Mouse (Mus musculus): ENCODE results near the gene Tmem114. TPM values are rescaled to one million over a fixed set of nuclear protein-coding genes. Genes with fewer than 3 reads are reported as not detected.

Tmem114 gene
- polyA plus RNA-seq, 1 experiment from 2014 or later = 1.6 TPM

- no peak overlapping the region for H3K9ac ChIP-seq (ENCODE audit: low read depth, low read length)
- H3K27me3 ChIP-seq (replicated peaks; ENCODE audit: control insufficient read depth, insufficient read depth, low read length) = no peaks in the 10 kb centered on the region
- no peak overlapping the region for H3K4me3 ChIP-seq (ENCODE audit: low read length)
- 44% methylated on average over 20 of the region's 20 CpGs for WGBS
- ATAC-seq = no peak
- H3K9me3 ChIP-seq (ENCODE audit: control insufficient read depth, low read length) = no peaks in the 10 kb centered on the region
- peak overlapping the region; percentile 29; the same call in 1 of the 2 replicates for H3K27ac ChIP-seq (ENCODE audit: low read depth, low read length)
- no peak overlapping the region; the same call in 1 of the 2 replicates for H3K4me2 ChIP-seq (ENCODE audit: low read length)
- no peaks in the 10 kb centered on the region for H3K36me3 ChIP-seq (ENCODE audit: control insufficient read depth, insufficient read depth, low read length)
- H3K4me1 ChIP-seq (ENCODE audit: control insufficient read depth, insufficient read depth, low read depth, low read length) = peaks cover 2% of the 10 kb centered on the region; the same call in 1 of the 2 replicates
Observed at GRCm38 (mm10) chr16:8417011-8417720, 7.8 kb downstream of the Tmem114 start.

GRCm38 (mm10) chr16:8415996-8416395 lies 8.9 kb downstream of the Tmem114 start:
- Histone ChIP-seq H3K4me1 (ENCODE audit: control insufficient read depth, insufficient read depth, low read depth, low read length) (peaks cover 2% of the 10 kb centered on the region; the same call in 1 of the 2 replicates), H3K27ac (ENCODE audit: low read depth, low read length) (no peak overlapping the region), H3K9ac (ENCODE audit: low read depth, low read length) (no peak overlapping the region), H3K9me3 (ENCODE audit: control insufficient read depth, low read length) (no peaks in the 10 kb centered on the region), H3K4me3 (ENCODE audit: low read length) (no peak overlapping the region), H3K27me3 (replicated peaks; ENCODE audit: control insufficient read depth, insufficient read depth, low read length) (peaks cover 5% of the 10 kb centered on the region; the same call in 1 of the 2 replicates), H3K36me3 (ENCODE audit: control insufficient read depth, insufficient read depth, low read length) (no peaks in the 10 kb centered on the region), H3K4me2 (ENCODE audit: low read length) (no peak overlapping the region)
- 77% methylated on average over 8 of the region's 8 CpGs for WGBS
- ATAC-seq = no peak

- Histone ChIP-seq H3K4me2 (ENCODE audit: low read length) (no peak overlapping the region), H3K9ac (ENCODE audit: low read depth, low read length) (no peak overlapping the region), H3K27me3 (replicated peaks; ENCODE audit: control insufficient read depth, insufficient read depth, low read length) (peaks cover 5% of the 10 kb centered on the region; the same call in 1 of the 2 replicates), H3K4me3 (ENCODE audit: low read length) (no peak overlapping the region), H3K4me1 (ENCODE audit: control insufficient read depth, insufficient read depth, low read depth, low read length) (peaks cover 2% of the 10 kb centered on the region; the same call in 1 of the 2 replicates), H3K27ac (ENCODE audit: low read depth, low read length) (no peak overlapping the region), H3K36me3 (ENCODE audit: control insufficient read depth, insufficient read depth, low read length) (no peaks in the 10 kb centered on the region), H3K9me3 (ENCODE audit: control insufficient read depth, low read length) (no peaks in the 10 kb centered on the region)
- 76% methylated on average over 8 of the region's 8 CpGs for WGBS
- ATAC-seq = no peak
Observed at GRCm38 (mm10) chr16:8413441-8413840, 11.5 kb downstream of the Tmem114 start.

GRCm38 (mm10) chr16:8412213-8412612 lies 12.7 kb downstream of the Tmem114 start:
- Histone ChIP-seq H3K4me3 (ENCODE audit: low read length) (no peak overlapping the region), H3K4me2 (ENCODE audit: low read length) (no peak overlapping the region), H3K4me1 (ENCODE audit: control insufficient read depth, insufficient read depth, low read depth, low read length) (peaks cover 2% of the 10 kb centered on the region; the same call in 1 of the 2 replicates), H3K9me3 (ENCODE audit: control insufficient read depth, low read length) (no peaks in the 10 kb centered on the region), H3K27me3 (replicated peaks; ENCODE audit: control insufficient read depth, insufficient read depth, low read length) (peaks cover 5% of the 10 kb centered on the region; the same call in 1 of the 2 replicates), H3K9ac (ENCODE audit: low read depth, low read length) (no peak overlapping the region), H3K36me3 (ENCODE audit: control insufficient read depth, insufficient read depth, low read length) (no peaks in the 10 kb centered on the region), H3K27ac (ENCODE audit: low read depth, low read length) (no peak overlapping the region)
- peak; percentile 82 for ATAC-seq
- WGBS = 10% methylated on average over 7 of the region's 7 CpGs

- H3K36me3 ChIP-seq (ENCODE audit: control insufficient read depth, insufficient read depth, low read length) = no peaks in the 10 kb centered on the region
- no peaks in the 10 kb centered on the region for H3K9me3 ChIP-seq (ENCODE audit: control insufficient read depth, low read length)
- no peak overlapping the region for H3K27ac ChIP-seq (ENCODE audit: low read depth, low read length)
- ATAC-seq = no peak
- H3K4me2 ChIP-seq (ENCODE audit: low read length) = peak overlapping the region; percentile 24; the same call in 1 of the 2 replicates
- peak overlapping the region; percentile 23; the same call in 1 of the 2 replicates for H3K9ac ChIP-seq (ENCODE audit: low read depth, low read length)
- H3K4me3 ChIP-seq (ENCODE audit: low read length) = no peak overlapping the region
- WGBS = 25% methylated on average over 10 of the region's 10 CpGs
- no peaks in the 10 kb centered on the region; the same call in 1 of the 2 replicates for H3K4me1 ChIP-seq (ENCODE audit: control insufficient read depth, insufficient read depth, low read depth, low read length)
- peaks cover 5% of the 10 kb centered on the region; the same call in 1 of the 2 replicates for H3K27me3 ChIP-seq (replicated peaks; ENCODE audit: control insufficient read depth, insufficient read depth, low read length)
Observed at GRCm38 (mm10) chr16:8409197-8409596, 15.7 kb downstream of the Tmem114 start.

GRCm38 (mm10) chr16:8406708-8407107 lies 18.2 kb downstream of the Tmem114 start:
- Histone ChIP-seq H3K4me1 (ENCODE audit: control insufficient read depth, insufficient read depth, low read depth, low read length) (no peaks in the 10 kb centered on the region; the same call in 1 of the 2 replicates), H3K36me3 (ENCODE audit: control insufficient read depth, insufficient read depth, low read length) (no peaks in the 10 kb centered on the region), H3K27ac (ENCODE audit: low read depth, low read length) (no peak overlapping the region), H3K4me3 (ENCODE audit: low read length) (no peak overlapping the region), H3K4me2 (ENCODE audit: low read length) (no peak overlapping the region), H3K9me3 (ENCODE audit: control insufficient read depth, low read length) (no peaks in the 10 kb centered on the region), H3K27me3 (replicated peaks; ENCODE audit: control insufficient read depth, insufficient read depth, low read length) (peaks cover 3% of the 10 kb centered on the region; the same call in 1 of the 2 replicates), H3K9ac (ENCODE audit: low read depth, low read length) (no peak overlapping the region)
- no peak for ATAC-seq
- 0% methylated on average over 6 of the region's 6 CpGs for WGBS

- no peak overlapping the region for H3K4me3 ChIP-seq (ENCODE audit: low read length)
- ATAC-seq = no peak
- no peak overlapping the region for H3K4me2 ChIP-seq (ENCODE audit: low read length)
- H3K36me3 ChIP-seq (ENCODE audit: control insufficient read depth, insufficient read depth, low read length) = no peaks in the 10 kb centered on the region
- H3K27me3 ChIP-seq (replicated peaks; ENCODE audit: control insufficient read depth, insufficient read depth, low read length) = no peaks in the 10 kb centered on the region; the same call in 1 of the 2 replicates
- no peaks in the 10 kb centered on the region for H3K4me1 ChIP-seq (ENCODE audit: control insufficient read depth, insufficient read depth, low read depth, low read length)
- WGBS = 85% methylated on average over 2 of the region's 2 CpGs
- no peaks in the 10 kb centered on the region for H3K9me3 ChIP-seq (ENCODE audit: control insufficient read depth, low read length)
- H3K9ac ChIP-seq (ENCODE audit: low read depth, low read length) = no peak overlapping the region
- no peak overlapping the region for H3K27ac ChIP-seq (ENCODE audit: low read depth, low read length)
Observed at GRCm38 (mm10) chr16:8402663-8403062, 22.3 kb downstream of the Tmem114 start.

GRCm38 (mm10) chr16:8401171-8401955 lies 23.6 kb downstream of the Tmem114 start:
- WGBS = 58% methylated on average over 9 of the region's 9 CpGs
- Histone ChIP-seq H3K4me2 (ENCODE audit: low read length) (no peak overlapping the region), H3K27ac (ENCODE audit: low read depth, low read length) (no peak overlapping the region), H3K36me3 (ENCODE audit: control insufficient read depth, insufficient read depth, low read length) (no peaks in the 10 kb centered on the region), H3K9me3 (ENCODE audit: control insufficient read depth, low read length) (no peaks in the 10 kb centered on the region), H3K9ac (ENCODE audit: low read depth, low read length) (no peak overlapping the region), H3K4me1 (ENCODE audit: control insufficient read depth, insufficient read depth, low read depth, low read length) (no peaks in the 10 kb centered on the region), H3K27me3 (replicated peaks; ENCODE audit: control insufficient read depth, insufficient read depth, low read length) (no peaks in the 10 kb centered on the region; the same call in 1 of the 2 replicates), H3K4me3 (ENCODE audit: low read length) (no peak overlapping the region)
- no peak for ATAC-seq

- Histone ChIP-seq H3K27ac (ENCODE audit: low read depth, low read length) (no peak overlapping the region), H3K4me1 (ENCODE audit: control insufficient read depth, insufficient read depth, low read depth, low read length) (no peaks in the 10 kb centered on the region), H3K4me3 (ENCODE audit: low read length) (no peak overlapping the region), H3K36me3 (ENCODE audit: control insufficient read depth, insufficient read depth, low read length) (no peaks in the 10 kb centered on the region), H3K27me3 (replicated peaks; ENCODE audit: control insufficient read depth, insufficient read depth, low read length) (no peaks in the 10 kb centered on the region; the same call in 1 of the 2 replicates), H3K9me3 (ENCODE audit: control insufficient read depth, low read length) (no peaks in the 10 kb centered on the region), H3K4me2 (ENCODE audit: low read length) (no peak overlapping the region), H3K9ac (ENCODE audit: low read depth, low read length) (no peak overlapping the region)
- WGBS = 73% methylated on average over 6 of the region's 6 CpGs
- no peak for ATAC-seq
Observed at GRCm38 (mm10) chr16:8399868-8400267, 25.1 kb downstream of the Tmem114 start.

Data from hindbrain, embryonic 16.5 days (tissue).